Mouse (Mus musculus) midbrain, embryonic 11.5 days (tissue): ENCODE data around the gene Pqlc3. TPM values are rescaled to one million over a fixed set of nuclear protein-coding genes. Genes with fewer than 3 reads are reported as not detected.

ENCODE experiments used
- ATAC-seq: fragments of 200-750 bp; cut with Nextera tagmentation; 2 replicates; pipeline ENCODE4 v1.8.0; 2017; ENCODE audit warnings: moderate TSS enrichment, moderate library complexity; ENCODE audit not compliant: low FRiP score
- DNase-seq: peaks from one replicate; pipeline ENCODE4 v3.0.0; 2015; ENCODE audit warnings: low spot score; ENCODE audit errors: missing footprints
- H3K27ac ChIP-seq: fragments of 300-500 bp; sonication (generic); 2 replicates; pipeline ENCODE4 v1.5.1; 2014; ENCODE audit warnings: low read depth, low read length
- H3K27me3 ChIP-seq: fragments of 300-500 bp; sonication (generic); 2 replicates; pipeline ENCODE4 v1.6.1; 2014; ENCODE audit warnings: mild to moderate bottlenecking, low read length, moderate library complexity, mixed read lengths; ENCODE audit not compliant: control insufficient read depth, insufficient read depth
- H3K36me3 ChIP-seq: fragments of 300-500 bp; sonication (generic); 2 replicates; pipeline ENCODE4 v1.6.1; 2014; ENCODE audit warnings: mild to moderate bottlenecking, low read length, moderate library complexity, mixed read lengths; ENCODE audit not compliant: control insufficient read depth, insufficient read depth
- H3K4me1 ChIP-seq: fragments of 300-500 bp; sonication (generic); 2 replicates; pipeline ENCODE4 v1.6.1; 2014; ENCODE audit warnings: low read length; ENCODE audit not compliant: control insufficient read depth, insufficient read depth
- H3K4me2 ChIP-seq: fragments of 300-500 bp; sonication (generic); 2 replicates; pipeline ENCODE4 v1.6.1; 2014; ENCODE audit warnings: mild to moderate bottlenecking, moderate library complexity
- H3K4me3 ChIP-seq: fragments of 300-500 bp; sonication (generic); 2 replicates; pipeline ENCODE4 v1.5.1; 2014; ENCODE audit warnings: low read depth, low read length
- H3K9ac ChIP-seq: fragments of 300-500 bp; sonication (generic); 2 replicates; pipeline ENCODE4 v1.6.1; 2014; ENCODE audit warnings: low read length
- H3K9me3 ChIP-seq: fragments of 300-500 bp; sonication (generic); 2 replicates; pipeline ENCODE4 v1.6.1; 2016; ENCODE audit warnings: low read length; ENCODE audit not compliant: control insufficient read depth
- WGBS: fragments of 180-500 bp; shearing (Covaris S2); extraction: QIAGEN DNeasy Blood & Tissue Kit; methylation state at CpG from one replicate; pipeline ENCODE4 v1.1.7; 2014; 5-methylcytosine and 5-hydroxymethylcytosine counted together
- polyA plus RNA-seq: library from polyadenylated mRNA; unstranded; fragments of >200 nt; fragmentation: Nextera tagmentation; extraction: Ambion mirVana; gene quantifications from 2 replicates; pipeline ENCODE4 v1.2.1, GENCODE M21; 2014

The Pqlc3 gene
- polyA plus RNA-seq, result 3.0 and 3.1 TPM in 2 replicates

DNA sequence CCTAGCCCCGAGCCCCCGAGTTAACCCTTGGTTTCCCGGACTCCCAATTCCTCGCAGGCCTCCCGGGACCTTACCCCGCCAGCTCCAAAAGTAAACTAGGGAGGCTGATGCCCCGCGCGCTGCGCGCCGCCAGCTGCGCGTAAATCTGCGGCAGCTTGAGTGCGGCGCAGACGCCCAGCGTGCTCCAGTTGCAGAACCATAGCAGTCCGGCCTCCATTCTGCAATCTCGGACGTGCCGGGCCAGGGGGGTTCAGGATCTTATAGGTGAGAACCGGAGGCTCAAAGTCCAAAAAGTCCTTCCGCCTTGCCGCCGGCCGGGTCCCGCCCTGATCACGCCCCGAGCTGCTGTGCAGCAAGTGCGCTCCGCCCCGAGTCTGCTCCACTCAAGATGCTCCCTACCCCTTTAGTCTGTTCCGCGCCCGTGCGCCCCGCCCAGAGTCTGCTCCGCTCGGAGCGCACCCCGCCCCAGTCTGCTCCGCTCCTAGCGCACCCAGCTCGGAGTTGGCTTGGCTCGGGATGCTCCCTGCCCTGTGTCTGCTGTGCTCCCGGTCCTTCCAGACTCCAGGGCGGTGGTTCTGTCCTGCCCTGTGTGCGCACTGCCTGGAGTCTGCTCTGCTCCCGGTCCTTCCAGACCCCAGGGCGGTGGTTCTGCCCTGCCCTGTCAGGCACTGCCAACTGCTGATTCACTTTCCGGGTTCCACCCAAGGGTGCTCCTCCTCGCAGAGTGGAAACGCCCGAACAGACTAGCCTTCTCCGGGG, at the start of gene Pqlc3:
Gene Pqlc3 (minus strand): TSS at position 670 of the 759 bp plus-strand sequence.
- 1% methylated on average over 57 of the region's 57 CpGs for WGBS
- peak; percentile 97 for DNase-seq

DNA sequence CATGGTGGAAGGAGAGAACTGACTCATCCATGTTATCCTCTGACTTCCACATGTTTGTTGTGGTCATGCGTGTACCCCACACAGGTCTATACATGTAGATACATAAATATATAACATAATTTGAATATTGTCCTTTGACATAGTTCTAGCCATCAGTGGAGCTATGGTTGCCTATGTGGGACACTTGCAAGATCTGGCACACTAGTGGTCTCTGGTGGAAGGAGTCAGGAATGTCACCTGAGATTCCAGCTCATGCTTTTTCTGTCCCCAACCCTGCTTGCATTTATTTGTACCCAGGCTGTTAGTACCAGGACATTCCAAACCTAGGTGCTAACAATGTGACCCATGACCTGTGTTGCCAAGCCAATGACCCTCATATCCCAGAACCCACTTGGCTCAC, 49.6 kb upstream of the Pqlc3 start:
- ATAC-seq (no peak), DNase-seq (peak; percentile 79)
- H3K4me2 ChIP-seq, result no peak overlapping the region
- no peaks in the 10 kb centered on the region for H3K4me1 ChIP-seq
- H3K9me3 ChIP-seq, result no peaks in the 10 kb centered on the region
- H3K36me3 ChIP-seq, result no peaks in the 10 kb centered on the region
- 87% methylated on average over 1 of the region's 1 CpGs for WGBS
- H3K4me3 ChIP-seq, result no peak overlapping the region
- no peak overlapping the region for H3K9ac ChIP-seq
- H3K27me3 ChIP-seq, result no peaks in the 10 kb centered on the region
- no peak overlapping the region for H3K27ac ChIP-seq

More for the DNA sequence above, at the start of gene Pqlc3:
- peak within 1 kb of the TSS; percentile 33 for H3K9ac ChIP-seq
- peak within 1 kb of the TSS; percentile 82 for H3K4me2 ChIP-seq
- no peaks in the 10 kb centered on the region for H3K36me3 ChIP-seq
- H3K27ac ChIP-seq, result no peak within 1 kb of the TSS
- peaks cover 9% of the 10 kb centered on the region for H3K4me1 ChIP-seq
- peaks cover 19% of the 10 kb centered on the region for H3K27me3 ChIP-seq
- peak; percentile 90 for ATAC-seq
- peak within 1 kb of the TSS; percentile 46 for H3K4me3 ChIP-seq
- H3K9me3 ChIP-seq, result no peaks in the 10 kb centered on the region

DNA sequence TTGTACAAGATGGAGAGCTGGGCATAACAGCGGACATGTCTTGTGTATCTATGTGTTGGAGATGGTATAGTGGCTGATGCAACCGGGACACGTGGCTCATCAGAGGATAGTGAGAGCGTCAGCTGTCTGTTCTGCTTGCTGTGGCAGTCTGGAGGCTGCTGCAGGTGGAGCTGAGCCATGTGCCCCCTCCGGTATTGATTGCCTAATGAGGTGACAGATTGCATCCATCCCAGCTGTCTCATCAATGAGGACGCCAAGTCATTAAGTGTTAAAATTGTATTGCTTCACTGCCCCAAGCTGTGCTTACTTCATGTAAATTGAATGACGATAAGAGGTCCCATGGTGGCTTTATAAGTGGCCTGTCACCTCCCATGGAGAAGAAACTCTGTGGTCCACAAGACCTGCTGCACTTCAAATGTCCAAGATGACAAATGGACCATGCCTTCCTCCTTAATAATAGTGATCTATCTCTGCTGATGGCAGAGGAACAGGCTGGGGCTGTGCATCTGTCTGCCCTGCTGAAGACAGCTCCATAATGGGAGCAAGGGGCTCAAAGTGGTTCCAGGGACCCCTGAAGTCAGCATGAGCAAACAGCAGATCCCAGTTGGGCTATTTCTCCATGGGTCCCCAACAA, 48.9 kb upstream of the Pqlc3 start:
- H3K9me3 ChIP-seq, result no peaks in the 10 kb centered on the region
- peak; percentile 10 for DNase-seq
- H3K27ac ChIP-seq, result no peak overlapping the region
- no peak overlapping the region for H3K9ac ChIP-seq
- H3K36me3 ChIP-seq, result no peaks in the 10 kb centered on the region
- no peaks in the 10 kb centered on the region for H3K4me1 ChIP-seq
- H3K4me3 ChIP-seq, result no peak overlapping the region
- peak; percentile 35; the same call in 1 of the 2 replicates for ATAC-seq
- WGBS, result 86% methylated on average over 7 of the region's 7 CpGs
- no peak overlapping the region for H3K4me2 ChIP-seq
- no peaks in the 10 kb centered on the region for H3K27me3 ChIP-seq

DNA sequence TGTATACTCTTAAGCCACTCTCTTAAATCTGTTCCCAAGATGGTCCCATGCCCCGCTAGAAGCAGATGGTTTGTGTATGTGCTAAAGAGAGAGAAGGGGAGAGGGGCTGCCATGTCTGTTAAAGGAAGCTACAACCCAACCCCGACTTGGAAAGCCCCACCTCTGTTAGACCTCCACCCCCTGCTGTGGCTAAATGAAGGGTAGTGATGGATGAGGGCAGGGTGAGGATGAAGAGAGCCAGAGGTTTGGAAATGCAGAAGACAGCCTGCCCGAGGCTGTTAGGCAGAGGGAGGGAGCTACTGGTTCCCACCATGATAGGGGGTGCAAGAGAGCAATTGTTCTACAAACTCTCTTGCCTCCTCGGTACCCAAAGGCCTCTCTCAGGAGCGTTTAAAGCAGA, 43.1 kb upstream of the Pqlc3 start:
- Histone ChIP-seq H3K9ac (no peak overlapping the region), H3K27me3 (no peaks in the 10 kb centered on the region), H3K4me3 (no peak overlapping the region), H3K4me2 (no peak overlapping the region), H3K36me3 (no peaks in the 10 kb centered on the region), H3K4me1 (no peaks in the 10 kb centered on the region), H3K9me3 (no peaks in the 10 kb centered on the region), H3K27ac (no peak overlapping the region)
- DNase-seq, result no peak
- WGBS, result 67% methylated on average over 5 of the region's 5 CpGs
- ATAC-seq, result no peak

DNA sequence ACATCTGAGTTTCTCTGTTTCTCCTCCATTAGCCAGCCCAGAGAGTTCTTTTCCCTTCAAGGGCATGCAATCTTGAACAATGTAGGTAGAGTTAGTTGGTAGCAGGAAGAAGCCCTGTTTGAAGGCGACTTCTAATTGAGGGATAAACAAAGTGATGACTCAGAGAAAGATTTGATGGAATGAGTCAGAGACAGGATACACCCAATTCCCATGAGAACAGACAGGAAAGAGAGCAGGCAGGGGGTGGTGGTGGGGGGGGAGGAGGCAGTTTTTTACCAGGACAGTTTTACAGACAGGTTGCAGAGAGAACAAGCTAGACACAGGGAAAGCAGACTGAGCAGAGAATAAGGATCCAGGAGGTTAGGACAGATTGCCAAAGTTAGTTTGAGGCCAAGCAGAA, 40.4 kb upstream of the Pqlc3 start:
- no peak overlapping the region for H3K27ac ChIP-seq
- ATAC-seq, result no peak
- H3K4me3 ChIP-seq, result no peak overlapping the region
- H3K27me3 ChIP-seq, result no peaks in the 10 kb centered on the region
- WGBS, result 78% methylated on average over 1 of the region's 1 CpGs
- no peak overlapping the region for H3K9ac ChIP-seq
- H3K9me3 ChIP-seq, result no peaks in the 10 kb centered on the region
- H3K4me2 ChIP-seq, result no peak overlapping the region
- DNase-seq, result peak; percentile 64
- no peaks in the 10 kb centered on the region for H3K36me3 ChIP-seq
- no peaks in the 10 kb centered on the region for H3K4me1 ChIP-seq

DNA sequence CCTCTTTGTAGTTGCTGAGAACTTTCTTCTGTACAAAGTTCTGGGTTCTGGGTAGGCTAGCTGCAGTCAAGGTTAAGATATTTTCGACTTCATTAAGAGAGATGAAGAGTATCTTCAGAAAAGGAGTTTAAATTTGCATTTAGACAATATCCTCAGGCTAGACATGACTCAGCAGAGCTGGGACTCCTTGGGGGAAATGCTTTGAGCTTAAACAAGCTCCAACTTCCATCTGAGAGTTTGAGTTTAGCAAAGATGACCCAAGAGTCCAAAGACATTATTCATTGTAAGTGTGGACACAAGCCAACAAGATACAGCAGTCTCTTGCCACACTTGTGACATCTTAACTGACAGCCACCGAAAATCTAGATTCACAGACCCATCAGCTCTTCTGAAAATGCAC, 39.2 kb upstream of the Pqlc3 start:
- ATAC-seq (no peak), DNase-seq (peak; percentile 33)
- no peaks in the 10 kb centered on the region for H3K36me3 ChIP-seq
- no peak overlapping the region for H3K27ac ChIP-seq
- no peak overlapping the region for H3K9ac ChIP-seq
- H3K4me1 ChIP-seq, result no peaks in the 10 kb centered on the region
- H3K27me3 ChIP-seq, result no peaks in the 10 kb centered on the region
- H3K9me3 ChIP-seq, result no peaks in the 10 kb centered on the region
- H3K4me2 ChIP-seq, result no peak overlapping the region
- no peak overlapping the region for H3K4me3 ChIP-seq
- WGBS, result 72% methylated on average over 2 of the region's 2 CpGs

DNA sequence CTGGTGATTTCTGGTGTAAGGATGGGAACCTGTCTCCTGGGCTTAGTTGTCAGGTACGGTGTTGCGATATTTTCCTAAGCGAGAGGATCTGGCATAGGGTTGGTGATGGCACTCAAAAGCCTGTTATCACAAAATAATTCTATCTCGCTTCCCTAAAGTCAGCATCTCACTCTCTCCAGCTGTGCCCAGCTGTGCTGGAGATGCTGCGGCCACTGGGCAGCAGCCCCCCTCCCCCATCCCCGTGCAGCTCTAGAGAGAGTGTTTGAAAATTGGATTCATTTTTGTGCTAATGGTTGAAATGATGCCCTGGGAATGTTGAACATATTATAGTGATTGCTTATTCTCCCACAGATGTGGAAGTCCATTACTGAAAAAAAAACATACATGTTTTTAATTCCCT, 38.0 kb upstream of the Pqlc3 start:
- WGBS, result 76% methylated on average over 6 of the region's 6 CpGs
- H3K9me3 ChIP-seq, result no peaks in the 10 kb centered on the region

DNA sequence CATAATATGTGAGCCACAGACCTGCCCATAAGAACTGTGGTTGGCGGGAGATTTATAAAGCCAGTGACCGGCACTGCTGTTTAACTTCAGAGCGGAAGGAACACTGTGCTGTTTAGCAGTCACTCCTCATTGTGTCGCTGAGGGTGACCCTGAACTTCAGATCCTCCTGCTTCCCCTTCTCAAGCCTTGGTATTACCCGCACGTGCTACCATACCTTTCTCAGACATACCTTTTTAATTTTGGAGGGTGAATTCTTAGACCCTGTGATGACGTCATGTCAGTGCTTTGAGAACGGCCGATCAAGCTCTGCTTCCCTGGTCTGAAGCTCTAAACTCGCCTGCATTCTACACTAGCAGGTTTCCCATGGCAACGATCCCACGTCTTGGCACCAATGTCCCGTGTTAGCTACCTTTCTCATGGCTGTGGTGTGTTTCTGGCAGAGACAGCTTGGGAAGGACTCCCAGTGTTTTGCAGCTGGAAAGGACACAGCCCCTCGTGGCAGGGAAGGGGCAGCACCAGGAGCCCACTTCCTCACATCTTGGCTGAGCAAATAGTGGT, 36.9 kb upstream of the Pqlc3 start:
- Histone ChIP-seq H3K4me2 (no peak overlapping the region), H3K4me1 (no peaks in the 10 kb centered on the region), H3K9me3 (no peaks in the 10 kb centered on the region), H3K9ac (no peak overlapping the region), H3K36me3 (no peaks in the 10 kb centered on the region), H3K4me3 (no peak overlapping the region), H3K27me3 (no peaks in the 10 kb centered on the region), H3K27ac (no peak overlapping the region)
- DNase-seq (peak; percentile 59), ATAC-seq (no peak)
- WGBS, result 67% methylated on average over 14 of the region's 14 CpGs

More for the DNA sequence above, 38.0 kb upstream of the Pqlc3 start:
- DNase-seq (peak; percentile 76), ATAC-seq (no peak)
- H3K36me3 ChIP-seq, result no peaks in the 10 kb centered on the region
- no peaks in the 10 kb centered on the region for H3K4me1 ChIP-seq
- no peaks in the 10 kb centered on the region for H3K27me3 ChIP-seq
- no peak overlapping the region for H3K9ac ChIP-seq
- no peak overlapping the region for H3K27ac ChIP-seq
- H3K4me2 ChIP-seq, result no peak overlapping the region
- H3K4me3 ChIP-seq, result no peak overlapping the region

DNA sequence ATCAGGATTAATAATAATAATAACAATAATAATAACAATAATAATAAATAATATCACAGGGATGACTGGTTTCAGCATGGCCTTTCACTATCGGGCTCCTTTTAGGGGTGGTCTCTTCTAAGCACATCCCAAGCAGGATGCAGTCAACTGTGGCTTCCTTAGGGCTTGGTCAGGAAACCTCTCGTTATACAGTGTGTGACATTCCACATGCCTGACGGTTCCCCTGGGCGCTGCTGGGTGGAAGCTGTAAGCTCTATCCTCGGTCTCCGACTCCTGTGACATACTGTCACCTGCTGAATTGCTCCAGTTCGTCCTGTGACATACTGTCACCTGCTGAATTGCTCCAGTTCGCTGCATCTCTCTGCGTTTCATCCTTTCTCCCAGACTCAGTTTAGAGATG, 36.3 kb upstream of the Pqlc3 start:
- WGBS, result 68% methylated on average over 9 of the region's 9 CpGs
- Histone ChIP-seq H3K4me2 (no peak overlapping the region), H3K9ac (no peak overlapping the region), H3K4me3 (no peak overlapping the region), H3K4me1 (no peaks in the 10 kb centered on the region), H3K36me3 (no peaks in the 10 kb centered on the region), H3K27me3 (no peaks in the 10 kb centered on the region), H3K9me3 (no peaks in the 10 kb centered on the region), H3K27ac (no peak overlapping the region)
- ATAC-seq (no peak), DNase-seq (peak; percentile 75)
